Mouse (Mus musculus): ENCODE measurements around the gene Crybg2. TPM values are rescaled to one million over a fixed set of nuclear protein-coding genes. Genes with fewer than 3 reads are reported as not detected.

The Crybg2 gene
- polyA plus RNA-seq, 1 experiment from 2014 or later: 0.52 TPM

DNA sequence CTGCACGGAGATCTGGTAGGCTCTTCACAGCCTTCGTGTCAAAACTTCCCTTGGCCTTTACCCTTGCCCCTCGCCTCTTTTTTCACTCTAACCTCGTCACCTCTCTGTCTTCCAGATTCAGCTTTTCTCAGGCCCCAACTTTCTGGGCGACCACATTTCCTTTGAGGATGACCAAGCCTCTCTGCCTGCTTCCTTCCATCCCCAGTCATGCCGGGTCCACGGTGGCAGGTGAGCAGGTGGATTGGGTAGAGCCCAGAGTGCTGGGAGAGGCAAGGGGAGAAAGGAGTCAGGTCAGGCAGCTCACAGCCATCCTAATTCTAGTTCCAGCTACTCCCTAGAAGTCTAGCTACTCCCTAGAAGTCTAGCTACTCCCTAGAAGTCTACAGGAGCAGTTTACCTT is 21.8 kb downstream of the Crybg2 start:
- Histone ChIP-seq H3K36me3 (ENCODE audit: control insufficient read depth, insufficient read depth, low read length) (no peaks in the 10 kb centered on the region), H3K4me3 (ENCODE audit: low read depth, low read length) (peak overlapping the region; percentile 34), H3K27ac (ENCODE audit: low read depth, low read length) (no peak overlapping the region), H3K4me2 (peak overlapping the region; percentile 70), H3K27me3 (ENCODE audit: control insufficient read depth, insufficient read depth, low read length) (peaks cover 10% of the 10 kb centered on the region; the same call in 1 of the 2 replicates), H3K4me1 (ENCODE audit: control insufficient read depth, insufficient read depth, low read length) (peaks cover 12% of the 10 kb centered on the region), H3K9me3 (replicated peaks; ENCODE audit: control insufficient read depth, low read length) (no peaks in the 10 kb centered on the region), H3K9ac (ENCODE audit: low read depth, low read length) (no peak overlapping the region)
- WGBS (ENCODE audit: insufficient replicate concordance): 19% methylated on average over 7 of the region's 7 CpGs
- ATAC-seq (replicated peaks; ENCODE audit: insufficient number of reproducible peaks, low FRiP score, low TSS enrichment): no peak

DNA sequence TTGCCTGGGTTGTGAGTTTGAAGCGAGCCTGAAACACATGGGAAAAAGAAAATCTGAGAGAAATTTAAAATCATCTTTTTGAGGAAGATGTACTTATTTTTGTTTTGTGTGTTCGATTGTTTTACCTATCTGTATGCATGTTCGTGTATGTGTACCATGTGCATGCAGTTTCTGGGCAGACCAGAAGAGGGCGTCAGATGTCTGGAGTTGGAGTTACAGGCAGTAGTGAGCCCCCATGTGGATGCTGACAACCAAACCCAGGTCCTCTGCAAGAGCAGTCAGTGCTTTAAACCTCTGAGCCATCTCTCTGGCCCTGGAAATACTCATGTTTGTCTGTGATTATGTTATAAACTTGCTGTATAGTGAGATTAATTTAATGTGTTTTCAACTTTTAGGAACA is 24.4 kb downstream of the Crybg2 start:
- no peak overlapping the region for H3K4me2 ChIP-seq
- no peak overlapping the region for H3K9ac ChIP-seq (ENCODE audit: low read depth, low read length)
- no peak overlapping the region for H3K27ac ChIP-seq (ENCODE audit: low read depth, low read length)
- H3K27me3 ChIP-seq (ENCODE audit: control insufficient read depth, insufficient read depth, low read length): peaks cover 10% of the 10 kb centered on the region; the same call in 1 of the 2 replicates
- 81% methylated on average over 4 of the region's 4 CpGs for WGBS (ENCODE audit: insufficient replicate concordance)
- no peak overlapping the region for H3K4me3 ChIP-seq (ENCODE audit: low read depth, low read length)
- H3K36me3 ChIP-seq (ENCODE audit: control insufficient read depth, insufficient read depth, low read length): no peaks in the 10 kb centered on the region
- peaks cover 8% of the 10 kb centered on the region for H3K4me1 ChIP-seq (ENCODE audit: control insufficient read depth, insufficient read depth, low read length)
- no peak for ATAC-seq (replicated peaks; ENCODE audit: insufficient number of reproducible peaks, low FRiP score, low TSS enrichment)
- H3K9me3 ChIP-seq (replicated peaks; ENCODE audit: control insufficient read depth, low read length): no peaks in the 10 kb centered on the region

- Histone ChIP-seq H3K9ac (ENCODE audit: low read depth, low read length) (no peak overlapping the region), H3K4me3 (ENCODE audit: low read depth, low read length) (no peak overlapping the region), H3K27ac (ENCODE audit: low read depth, low read length) (no peak overlapping the region), H3K4me1 (ENCODE audit: control insufficient read depth, insufficient read depth, low read length) (no peaks in the 10 kb centered on the region), H3K27me3 (ENCODE audit: control insufficient read depth, insufficient read depth, low read length) (no peaks in the 10 kb centered on the region), H3K36me3 (ENCODE audit: control insufficient read depth, insufficient read depth, low read length) (no peaks in the 10 kb centered on the region), H3K9me3 (replicated peaks; ENCODE audit: control insufficient read depth, low read length) (no peaks in the 10 kb centered on the region), H3K4me2 (no peak overlapping the region)
- WGBS (ENCODE audit: insufficient replicate concordance): 31% methylated on average over 7 of the region's 7 CpGs
- ATAC-seq (replicated peaks; ENCODE audit: insufficient number of reproducible peaks, low FRiP score, low TSS enrichment): peak; percentile 53; the same call in 1 of the 2 replicates
Observed at GRCm38 (mm10) chr4:134087412-134087811, 26.8 kb downstream of the Crybg2 start.

GRCm38 (mm10) chr4:134089029-134089428 is 28.4 kb downstream of the Crybg2 start:
- Histone ChIP-seq H3K27ac (ENCODE audit: low read depth, low read length) (no peak overlapping the region), H3K4me2 (no peak overlapping the region), H3K27me3 (ENCODE audit: control insufficient read depth, insufficient read depth, low read length) (no peaks in the 10 kb centered on the region), H3K9ac (ENCODE audit: low read depth, low read length) (no peak overlapping the region), H3K4me1 (ENCODE audit: control insufficient read depth, insufficient read depth, low read length) (no peaks in the 10 kb centered on the region), H3K36me3 (ENCODE audit: control insufficient read depth, insufficient read depth, low read length) (no peaks in the 10 kb centered on the region), H3K4me3 (ENCODE audit: low read depth, low read length) (no peak overlapping the region), H3K9me3 (replicated peaks; ENCODE audit: control insufficient read depth, low read length) (no peaks in the 10 kb centered on the region)
- WGBS (ENCODE audit: insufficient replicate concordance): 78% methylated on average over 9 of the region's 9 CpGs
- ATAC-seq (replicated peaks; ENCODE audit: insufficient number of reproducible peaks, low FRiP score, low TSS enrichment): no peak

DNA sequence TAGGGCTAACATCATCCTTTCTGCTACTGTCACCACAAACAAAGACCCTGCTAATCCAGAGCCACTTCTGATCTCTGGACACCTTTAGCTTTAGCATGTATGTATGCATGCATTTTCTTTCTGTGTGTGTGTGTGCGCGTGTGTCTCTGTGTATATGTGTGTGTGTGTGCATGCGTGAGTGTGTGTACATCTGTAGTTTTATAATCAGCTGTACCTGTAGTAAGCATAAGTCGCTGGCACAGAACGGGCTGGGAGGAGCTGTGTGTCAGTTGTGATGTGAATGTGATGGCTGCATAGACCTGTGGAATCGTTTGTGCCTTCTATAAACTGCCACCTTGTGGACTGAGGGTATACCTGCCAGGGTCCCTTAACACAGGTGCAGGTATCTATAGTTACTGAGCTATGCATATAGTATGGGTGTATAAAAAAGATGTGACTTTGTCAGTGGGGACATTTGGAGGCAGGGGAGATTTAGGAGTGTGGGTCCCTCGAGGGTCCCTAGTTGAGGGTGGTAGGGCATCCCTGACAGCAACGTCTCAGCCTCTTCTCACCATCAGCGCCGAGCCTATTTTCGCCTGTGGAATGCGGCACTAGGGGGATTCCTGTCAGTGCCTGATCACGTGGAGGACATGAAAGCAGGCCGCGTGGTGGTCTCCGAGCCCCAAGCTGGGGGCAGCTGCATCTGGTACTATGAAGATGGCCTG is 30.1 kb downstream of the Crybg2 start:
- H3K4me3 ChIP-seq (ENCODE audit: low read depth, low read length): no peak overlapping the region
- no peaks in the 10 kb centered on the region for H3K4me1 ChIP-seq (ENCODE audit: control insufficient read depth, insufficient read depth, low read length)
- no peak overlapping the region for H3K27ac ChIP-seq (ENCODE audit: low read depth, low read length)
- no peaks in the 10 kb centered on the region for H3K9me3 ChIP-seq (replicated peaks; ENCODE audit: control insufficient read depth, low read length)
- no peak overlapping the region for H3K9ac ChIP-seq (ENCODE audit: low read depth, low read length)
- 70% methylated on average over 16 of the region's 16 CpGs for WGBS (ENCODE audit: insufficient replicate concordance)
- H3K4me2 ChIP-seq: no peak overlapping the region
- H3K27me3 ChIP-seq (ENCODE audit: control insufficient read depth, insufficient read depth, low read length): no peaks in the 10 kb centered on the region
- H3K36me3 ChIP-seq (ENCODE audit: control insufficient read depth, insufficient read depth, low read length): no peaks in the 10 kb centered on the region
- no peak for ATAC-seq (replicated peaks; ENCODE audit: insufficient number of reproducible peaks, low FRiP score, low TSS enrichment)

GRCm38 (mm10) chr4:134091225-134091529 is 30.6 kb downstream of the Crybg2 start:
- no peak for ATAC-seq (replicated peaks; ENCODE audit: insufficient number of reproducible peaks, low FRiP score, low TSS enrichment)
- Histone ChIP-seq H3K4me2 (no peak overlapping the region), H3K9me3 (replicated peaks; ENCODE audit: control insufficient read depth, low read length) (no peaks in the 10 kb centered on the region), H3K36me3 (ENCODE audit: control insufficient read depth, insufficient read depth, low read length) (no peaks in the 10 kb centered on the region), H3K27ac (ENCODE audit: low read depth, low read length) (no peak overlapping the region), H3K27me3 (ENCODE audit: control insufficient read depth, insufficient read depth, low read length) (no peaks in the 10 kb centered on the region), H3K4me3 (ENCODE audit: low read depth, low read length) (no peak overlapping the region), H3K4me1 (ENCODE audit: control insufficient read depth, insufficient read depth, low read length) (no peaks in the 10 kb centered on the region), H3K9ac (ENCODE audit: low read depth, low read length) (no peak overlapping the region)
- 70% methylated on average over 6 of the region's 6 CpGs for WGBS (ENCODE audit: insufficient replicate concordance)

DNA sequence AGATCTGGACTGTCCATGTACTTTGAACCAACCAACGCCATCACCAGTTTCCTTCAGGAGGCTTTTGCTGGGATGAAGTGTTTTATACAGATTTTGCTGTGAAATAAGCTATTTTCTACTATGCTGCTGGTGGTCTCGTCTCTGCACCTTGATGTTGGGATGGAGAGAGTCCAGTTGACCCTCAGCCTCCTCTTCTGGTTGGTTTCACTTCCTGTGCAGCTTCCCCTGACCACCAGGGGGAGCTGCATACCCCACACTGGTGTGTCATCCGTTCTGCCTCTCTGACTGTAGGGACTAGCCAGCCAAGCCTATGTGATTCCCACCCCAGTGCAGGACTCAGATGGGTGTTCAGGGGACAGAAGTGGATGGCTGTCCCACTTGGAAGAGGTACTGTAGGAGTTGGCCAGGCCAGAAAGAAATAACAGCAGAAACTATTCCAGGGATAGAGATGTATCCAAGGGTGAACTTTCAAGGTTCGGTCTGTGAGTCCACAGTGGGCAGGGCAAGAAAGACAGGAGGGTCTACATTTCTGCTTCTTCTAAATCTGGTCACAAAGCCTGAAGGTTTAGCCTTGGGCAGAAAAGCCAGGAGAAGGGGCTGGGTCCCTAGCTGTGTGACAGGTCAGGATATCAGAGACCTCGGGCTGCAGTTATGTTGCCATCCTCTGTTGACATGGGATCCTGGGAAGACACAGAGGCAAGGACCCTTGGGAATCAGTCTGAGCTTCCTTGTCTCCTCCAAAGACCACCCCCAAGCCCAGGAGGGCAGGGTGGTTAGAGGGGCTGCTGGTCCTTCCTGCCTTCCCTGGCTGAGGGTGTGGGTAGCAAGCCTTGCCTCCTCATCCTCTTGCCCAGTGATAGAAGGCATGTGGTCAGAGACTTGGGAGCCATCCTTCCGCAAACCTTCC is 32.0 kb downstream of the Crybg2 start:
- H3K27ac ChIP-seq (ENCODE audit: low read depth, low read length): no peak overlapping the region
- no peaks in the 10 kb centered on the region for H3K9me3 ChIP-seq (replicated peaks; ENCODE audit: control insufficient read depth, low read length)
- 66% methylated on average over 6 of the region's 6 CpGs for WGBS (ENCODE audit: insufficient replicate concordance)
- H3K4me1 ChIP-seq (ENCODE audit: control insufficient read depth, insufficient read depth, low read length): no peaks in the 10 kb centered on the region
- no peak overlapping the region for H3K4me3 ChIP-seq (ENCODE audit: low read depth, low read length)
- H3K4me2 ChIP-seq: no peak overlapping the region
- H3K9ac ChIP-seq (ENCODE audit: low read depth, low read length): no peak overlapping the region
- no peak for ATAC-seq (replicated peaks; ENCODE audit: insufficient number of reproducible peaks, low FRiP score, low TSS enrichment)
- H3K36me3 ChIP-seq (ENCODE audit: control insufficient read depth, insufficient read depth, low read length): no peaks in the 10 kb centered on the region
- no peaks in the 10 kb centered on the region for H3K27me3 ChIP-seq (ENCODE audit: control insufficient read depth, insufficient read depth, low read length)

DNA sequence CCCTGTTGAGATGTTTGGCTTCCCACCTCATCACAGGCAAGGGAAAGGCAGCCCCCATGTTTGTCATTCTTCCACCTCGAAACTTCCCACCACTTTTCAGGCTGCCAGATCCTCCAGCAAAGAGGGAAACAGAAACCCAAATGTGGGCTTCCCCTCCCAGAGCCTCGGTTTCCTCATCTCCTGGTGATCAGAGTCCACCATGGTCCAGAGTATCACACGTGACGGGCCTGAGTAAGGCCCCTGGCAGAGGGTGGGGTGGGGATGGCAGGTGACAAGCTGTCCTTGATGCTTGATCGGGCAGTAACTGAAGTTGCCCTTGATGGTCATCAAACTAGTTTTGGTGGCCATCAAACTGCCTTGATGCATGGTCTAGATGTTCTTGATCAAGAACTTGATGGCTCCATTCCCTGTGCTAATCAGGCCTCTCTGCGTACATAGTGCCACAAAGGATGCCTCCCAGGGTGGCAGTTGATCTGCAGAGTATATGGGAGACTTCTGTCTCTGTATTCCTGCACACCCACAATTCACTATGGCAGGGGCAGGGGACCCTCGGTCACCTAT is 33.5 kb downstream of the Crybg2 start:
- Histone ChIP-seq H3K27me3 (ENCODE audit: control insufficient read depth, insufficient read depth, low read length) (no peaks in the 10 kb centered on the region), H3K4me2 (no peak overlapping the region), H3K4me3 (ENCODE audit: low read depth, low read length) (no peak overlapping the region), H3K9me3 (replicated peaks; ENCODE audit: control insufficient read depth, low read length) (no peaks in the 10 kb centered on the region), H3K4me1 (ENCODE audit: control insufficient read depth, insufficient read depth, low read length) (peaks cover 6% of the 10 kb centered on the region; the same call in 1 of the 2 replicates), H3K27ac (ENCODE audit: low read depth, low read length) (no peak overlapping the region), H3K9ac (ENCODE audit: low read depth, low read length) (no peak overlapping the region), H3K36me3 (ENCODE audit: control insufficient read depth, insufficient read depth, low read length) (no peaks in the 10 kb centered on the region)
- 80% methylated on average over 7 of the region's 7 CpGs for WGBS (ENCODE audit: insufficient replicate concordance)
- no peak for ATAC-seq (replicated peaks; ENCODE audit: insufficient number of reproducible peaks, low FRiP score, low TSS enrichment)
